Mouse (Mus musculus): ENCODE data around the gene Trmt5. TPM values are rescaled to one million over a fixed set of nuclear protein-coding genes. Genes with fewer than 3 reads are reported as not detected.

Gene Trmt5
- 10 to 100 TPM; 12.7 to 13.9 TPM for total RNA-seq (2021)

DNA sequence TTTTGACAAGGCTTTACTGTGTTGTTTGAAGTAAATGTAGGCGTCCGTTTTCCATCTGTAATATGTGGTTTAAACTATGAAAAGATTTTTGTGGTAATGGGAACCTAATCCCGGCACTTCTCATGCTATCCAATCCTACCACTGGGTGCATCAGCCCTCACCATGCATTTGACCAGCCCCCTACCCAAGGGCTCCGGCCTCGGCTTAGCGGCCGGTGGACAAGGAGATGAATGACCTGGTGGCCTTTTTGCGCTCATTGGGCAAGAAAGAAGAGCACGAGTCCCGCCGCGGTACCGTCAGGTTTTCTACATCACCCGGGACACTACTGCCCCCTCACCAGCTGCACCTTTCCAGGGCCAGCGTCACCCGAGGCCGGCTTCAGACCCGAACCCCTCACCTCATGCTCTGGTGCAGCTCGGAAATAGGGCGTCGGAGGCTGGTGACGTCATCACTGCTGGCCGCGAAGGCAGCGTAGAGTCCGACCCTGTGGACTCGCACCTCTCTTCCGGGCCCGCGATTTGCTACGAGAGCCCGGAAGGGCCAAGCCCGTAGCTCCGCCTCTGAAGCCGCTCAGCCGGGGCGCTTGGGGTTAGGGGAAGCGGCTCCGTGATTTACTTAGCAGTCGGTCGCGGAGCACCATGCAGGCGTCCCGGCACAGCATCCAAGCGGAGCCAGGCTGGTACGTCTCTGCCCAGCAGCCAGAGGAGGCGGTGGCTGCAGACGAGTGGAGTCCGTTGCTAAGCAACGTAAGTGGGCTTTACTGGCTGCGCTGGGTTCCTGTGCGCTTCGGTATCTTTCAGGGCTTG is at the start of gene Trmt5, which contains the start of gene Slc38a6:
Gene Trmt5, minus strand, starts transcription at position 424 of the 806 bp plus-strand sequence.
Gene Slc38a6, plus strand, starts transcription at position 493 of the 806 bp plus-strand sequence.
- intact Hi-C loops (cut with DNase I), result loop anchor here (2.0 kb wide), 1 partner anchor 240 kb away; no protein-coding TSS in a partner anchor
- DNase-seq (ENCODE audit: extremely low spot score in 1 of 2, low spot score in 2 of 2), result peak; percentile 90 to 96

DNA sequence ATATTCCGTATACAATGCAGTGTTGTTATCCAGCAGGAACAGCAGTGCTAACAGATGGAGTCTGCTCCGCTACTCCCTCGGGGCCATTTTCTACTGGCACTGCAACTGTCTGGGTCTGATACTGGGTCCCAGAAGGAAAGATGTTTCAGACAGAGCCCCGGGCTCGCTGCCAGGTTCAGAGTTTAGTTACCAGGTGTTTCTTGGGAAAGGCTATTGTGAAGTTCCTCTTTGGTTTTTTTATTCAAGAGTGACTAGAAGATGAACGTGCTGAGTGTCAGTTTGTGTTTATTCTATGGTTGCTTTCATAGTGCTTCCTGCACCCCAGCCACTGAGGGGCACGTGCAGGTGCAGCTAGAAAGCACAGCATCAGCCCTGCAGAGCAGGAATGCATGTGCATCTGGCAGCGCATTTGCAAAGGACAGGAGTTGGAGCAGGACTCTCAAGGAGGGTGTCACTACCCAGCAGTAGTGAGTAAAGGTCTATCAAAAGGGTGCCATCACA is 47.6 kb upstream of the Trmt5 start:
- peak in 1 of 2 experiments; percentile 44 for DNase-seq (ENCODE audit: extremely low spot score in 1 of 2, low spot score in 2 of 2)
- intact Hi-C loops (cut with DNase I), result no loop called here

DNA sequence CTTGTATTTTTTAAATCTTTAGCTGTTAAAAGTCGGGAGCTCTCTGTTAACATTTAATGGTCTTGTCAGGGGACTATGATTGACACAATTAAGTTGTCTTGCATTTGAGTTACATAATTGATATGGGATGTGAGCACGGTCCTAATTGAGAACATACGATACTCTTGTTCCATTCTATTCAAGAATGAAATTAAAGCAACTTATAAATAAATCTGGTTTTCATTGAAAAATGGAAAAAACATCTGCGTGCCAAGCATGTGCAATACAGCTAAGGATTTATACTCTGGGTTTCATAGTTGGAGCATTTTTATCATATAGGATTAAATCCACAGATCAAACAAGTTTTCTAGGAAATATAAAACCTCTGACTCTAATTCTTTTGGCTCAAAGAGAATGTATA is 46.2 kb upstream of the Trmt5 start:
- DNase-seq (ENCODE audit: extremely low spot score in 1 of 2, low spot score in 2 of 2), result no peak
- intact Hi-C loops (cut with DNase I), result no loop called here

DNA sequence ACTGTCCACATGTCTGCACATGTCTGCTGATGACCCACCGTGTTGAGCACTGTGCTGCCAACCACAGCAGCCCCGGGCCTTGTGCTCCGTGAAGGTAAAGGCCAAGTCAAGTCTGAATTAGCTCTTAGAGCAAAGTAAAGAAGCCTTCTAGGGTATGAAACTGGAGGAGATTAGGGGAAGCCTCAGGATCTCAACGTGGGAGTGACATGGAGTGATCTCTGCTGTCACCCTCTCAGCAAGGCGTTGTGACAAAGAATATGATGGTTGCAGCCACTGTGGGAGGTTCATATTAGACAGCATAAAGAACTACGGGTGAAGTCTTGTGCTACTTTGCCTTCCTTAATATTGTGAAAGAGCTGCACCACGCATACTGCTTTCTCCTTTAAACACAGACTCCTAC is 43.7 kb upstream of the Trmt5 start:
- intact Hi-C loops (cut with DNase I), result no loop called here
- DNase-seq (ENCODE audit: extremely low spot score in 1 of 2, low spot score in 2 of 2), result no peak

DNA sequence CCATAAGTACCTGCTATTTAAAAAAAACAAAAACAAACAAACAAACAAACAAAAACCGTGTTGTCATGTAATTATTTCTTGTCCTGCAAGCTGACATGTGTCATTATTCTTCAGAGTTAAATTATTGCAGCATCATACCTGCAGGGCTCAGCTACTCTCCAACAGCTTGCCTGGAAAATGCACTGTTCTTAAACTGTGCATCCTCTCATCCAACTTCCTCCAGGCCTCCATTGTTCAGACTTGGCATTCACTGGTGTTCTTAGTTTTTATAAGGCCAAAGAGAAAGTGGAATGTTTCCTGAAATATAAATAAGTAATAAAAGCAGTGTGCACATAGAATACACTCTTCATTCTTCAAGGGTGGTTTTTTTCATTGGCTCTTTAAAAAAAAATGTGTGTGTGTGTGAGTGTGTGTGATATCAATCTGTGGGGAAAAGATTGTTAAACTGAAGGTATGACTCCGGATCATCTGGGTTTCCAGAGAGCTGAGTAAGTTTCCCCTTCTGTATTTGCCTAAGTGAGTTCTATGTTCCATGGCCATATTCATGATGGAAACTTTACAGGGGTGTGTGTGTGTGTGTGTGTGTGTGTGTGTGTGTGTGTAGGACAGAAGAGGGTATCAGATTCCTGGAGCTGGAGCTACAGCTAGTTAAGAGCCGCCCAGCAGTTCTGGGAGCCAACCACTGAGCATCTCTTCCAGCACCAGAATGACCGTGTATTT is 42.1 kb upstream of the Trmt5 start:
- no peak for DNase-seq (ENCODE audit: extremely low spot score in 1 of 2, low spot score in 2 of 2)

DNA sequence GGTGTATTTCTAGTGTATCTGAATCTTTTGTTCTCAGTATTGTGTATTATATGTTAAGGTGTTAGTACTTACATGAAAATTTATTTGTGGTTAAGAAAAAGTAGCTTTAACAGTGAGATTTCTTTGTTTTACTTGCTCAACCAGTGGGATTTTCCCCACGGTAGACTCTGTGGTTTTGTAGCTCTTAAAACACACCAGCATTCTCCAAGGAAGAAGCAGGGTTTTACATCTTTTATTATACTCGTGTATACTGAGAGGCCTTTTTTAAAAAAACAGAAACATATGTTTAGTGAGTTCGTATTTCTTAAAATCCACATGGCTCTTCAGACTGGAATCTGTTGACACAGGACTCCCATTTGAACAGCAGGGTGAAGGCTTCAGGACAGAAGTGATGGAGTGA is 40.9 kb upstream of the Trmt5 start:
- intact Hi-C loops (cut with DNase I), result no loop called here
- DNase-seq (ENCODE audit: extremely low spot score in 1 of 2, low spot score in 2 of 2), result no peak

More for the DNA sequence above, 42.1 kb upstream of the Trmt5 start:
- intact Hi-C loops (cut with DNase I), result no loop called here

DNA sequence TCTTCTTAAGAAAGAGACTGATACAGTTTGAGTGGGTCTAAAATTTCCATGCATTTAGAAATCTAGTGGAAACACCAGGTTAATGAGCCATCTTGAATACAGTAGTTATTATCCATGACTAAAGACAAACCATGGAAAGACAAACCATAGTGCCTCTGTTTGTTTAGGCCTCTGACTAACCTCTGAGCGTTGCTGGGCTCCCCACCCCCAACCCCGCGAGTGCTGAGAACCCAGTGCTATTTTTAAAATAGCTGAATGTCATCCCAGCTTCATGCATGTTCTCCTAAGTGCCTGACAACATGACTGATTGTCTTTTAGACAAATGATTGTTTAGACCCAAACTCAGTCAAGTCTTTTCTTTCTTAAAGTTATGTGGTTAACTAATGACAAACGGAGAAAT is 39.1 kb upstream of the Trmt5 start:
- intact Hi-C loops (cut with DNase I), result no loop called here
- DNase-seq (ENCODE audit: extremely low spot score in 1 of 2, low spot score in 2 of 2), result peak in 1 of 2 experiments; percentile 37

DNA sequence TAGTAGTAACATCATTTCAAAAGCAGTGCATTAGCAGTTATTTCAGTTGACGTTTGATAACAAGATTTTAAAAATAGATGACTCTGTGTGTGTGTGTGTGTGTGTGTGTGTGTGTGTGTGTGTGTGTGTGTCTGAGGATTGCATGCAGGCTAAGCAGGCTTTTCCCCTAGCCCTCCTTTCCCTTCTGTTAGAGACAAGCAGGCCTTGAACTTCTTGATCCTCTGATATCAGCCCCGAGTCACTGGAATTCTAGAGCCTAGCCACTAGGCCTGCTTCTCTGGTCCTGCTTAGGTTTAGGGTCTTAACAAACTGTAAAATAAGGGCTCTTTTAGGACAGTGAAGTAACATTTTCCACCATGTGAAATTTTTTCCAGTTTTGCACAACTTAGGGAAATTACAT is 38.7 kb upstream of the Trmt5 start:
- DNase-seq (ENCODE audit: extremely low spot score in 1 of 2, low spot score in 2 of 2), result no peak
- intact Hi-C loops (cut with DNase I), result no loop called here

DNA sequence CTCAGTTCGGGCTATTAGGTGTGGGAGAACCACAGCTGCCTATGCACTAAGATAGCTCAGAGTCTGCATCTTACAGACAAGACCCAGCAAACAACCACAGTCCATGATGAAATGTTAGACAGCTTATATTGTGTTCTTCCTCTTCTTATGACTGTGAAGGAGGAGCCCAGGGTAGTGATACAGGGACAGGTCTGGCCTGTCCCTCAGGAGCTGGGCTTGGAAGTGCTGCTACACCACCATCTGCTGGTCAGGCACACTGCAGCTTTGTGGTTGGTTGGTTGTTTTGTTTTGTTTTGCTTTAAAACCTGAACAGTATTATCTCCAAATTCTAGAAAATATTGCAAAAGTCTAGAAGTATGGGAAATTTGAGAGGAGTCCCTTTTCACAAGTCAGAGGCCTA is 38.2 kb upstream of the Trmt5 start:
- intact Hi-C loops (cut with DNase I), result no loop called here
- DNase-seq (ENCODE audit: extremely low spot score in 1 of 2, low spot score in 2 of 2), result peak in 1 of 2 experiments; percentile 38

DNA sequence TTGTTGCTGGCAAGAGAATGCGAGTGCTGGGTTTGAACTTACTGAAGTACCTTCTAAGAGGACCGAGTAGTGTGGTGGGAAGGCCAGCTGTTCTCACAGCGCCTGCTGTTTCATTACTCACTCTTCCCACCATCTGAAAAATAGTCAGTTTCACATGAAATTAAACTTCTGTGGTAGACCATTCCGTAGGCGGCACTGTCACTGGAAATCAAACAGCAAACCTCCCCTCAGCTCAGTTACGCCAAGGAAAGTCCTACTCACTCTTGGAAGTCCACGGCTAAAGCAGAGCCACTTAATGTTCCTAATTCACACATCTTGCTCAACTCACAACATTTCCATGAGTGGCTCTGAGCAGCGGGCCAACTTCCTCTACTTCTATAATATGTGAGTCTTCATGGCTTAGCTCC is 37.7 kb upstream of the Trmt5 start:
- no peak for DNase-seq (ENCODE audit: extremely low spot score in 1 of 2, low spot score in 2 of 2)
- intact Hi-C loops (cut with DNase I), result no loop called here

DNA sequence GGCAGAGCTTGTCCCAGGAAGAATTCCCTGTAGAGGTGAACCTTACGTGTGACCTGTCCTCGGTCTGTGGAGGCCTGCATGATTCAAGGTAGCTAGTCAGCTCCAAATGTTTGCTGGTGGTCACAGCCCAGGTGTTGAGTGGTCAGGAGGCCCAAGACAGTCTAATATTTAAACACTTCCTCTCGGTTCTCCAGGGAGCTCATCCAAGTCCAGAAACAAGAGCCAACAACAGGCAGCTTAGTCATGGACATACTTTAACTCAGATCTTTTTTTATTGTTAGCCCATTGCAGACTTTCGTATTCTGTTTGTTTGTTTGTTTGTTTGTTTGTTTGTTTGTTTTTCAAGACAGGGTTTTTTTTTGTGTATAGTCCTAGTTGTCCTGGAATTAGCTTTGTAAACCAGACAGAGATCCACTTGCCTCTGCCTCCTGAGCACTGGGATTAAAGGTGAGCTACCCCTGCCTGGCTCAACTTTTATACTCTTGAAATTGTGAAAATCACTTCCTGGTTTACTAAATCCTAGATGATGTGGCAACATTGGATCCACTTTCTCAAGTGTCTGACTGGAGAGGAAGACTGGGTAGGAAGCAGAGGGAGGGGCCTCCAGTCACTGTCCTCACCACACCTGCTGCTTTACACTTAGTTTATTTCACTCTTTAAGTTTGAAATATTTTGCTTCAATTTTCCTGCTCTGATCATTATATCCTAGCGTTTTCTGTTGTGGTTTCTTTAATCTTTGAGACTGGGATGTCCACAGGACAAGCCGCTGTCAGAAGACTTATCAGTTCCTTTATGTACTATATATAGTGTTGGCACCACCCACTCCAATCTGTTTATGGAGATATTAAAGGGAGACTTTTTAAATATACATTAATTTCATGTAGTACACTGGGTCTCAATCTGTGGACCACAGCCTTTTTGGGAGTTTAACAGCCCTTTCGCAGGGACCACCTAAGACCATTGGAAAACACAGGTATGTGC is 31.5 kb upstream of the Trmt5 start:
- no peak for DNase-seq (ENCODE audit: extremely low spot score in 1 of 2, low spot score in 2 of 2)
- intact Hi-C loops (cut with DNase I), result no loop called here

DNA sequence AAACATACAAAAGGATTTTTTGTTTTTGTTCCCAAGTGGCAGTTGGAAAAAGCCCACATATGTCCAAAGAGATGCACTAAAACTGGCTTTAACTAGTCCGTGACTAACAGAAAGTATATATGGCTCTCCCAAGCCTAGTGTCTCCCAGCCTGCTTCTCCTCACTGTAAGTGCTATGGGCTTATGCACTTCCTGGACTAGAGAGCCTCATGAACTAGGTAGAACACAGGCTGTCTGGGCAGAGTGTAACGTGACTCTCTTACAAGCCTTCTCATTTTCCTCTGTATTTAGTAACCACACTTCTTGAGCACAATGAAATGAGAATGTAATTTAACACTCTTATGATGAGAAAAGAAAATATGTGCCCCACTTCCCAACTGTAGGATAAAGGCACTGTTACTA is 22.2 kb upstream of the Trmt5 start:
- no peak for DNase-seq (ENCODE audit: extremely low spot score in 1 of 2, low spot score in 2 of 2)
- intact Hi-C loops (cut with DNase I), result no loop called here

DNA sequence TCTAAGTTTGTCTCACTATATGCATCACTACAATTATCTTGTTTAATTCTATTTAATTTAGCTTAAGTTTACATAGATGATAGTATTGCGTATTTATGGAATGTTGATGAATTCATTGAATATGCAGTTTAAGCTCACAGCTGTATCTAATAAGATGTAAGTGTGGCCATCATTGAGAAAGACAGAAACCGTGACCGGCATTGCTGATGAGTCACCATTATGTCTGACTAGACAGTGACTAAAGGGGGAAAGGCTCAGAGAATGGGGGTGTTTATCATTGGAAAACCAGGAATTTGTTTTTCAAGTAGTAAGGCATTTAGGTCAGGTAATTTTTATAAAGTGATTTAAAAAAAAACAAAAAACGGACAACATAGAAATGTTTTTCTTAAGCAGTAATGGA is 21.2 kb upstream of the Trmt5 start:
- DNase-seq (ENCODE audit: extremely low spot score in 1 of 2, low spot score in 2 of 2), result no peak
- intact Hi-C loops (cut with DNase I), result no loop called here

DNA sequence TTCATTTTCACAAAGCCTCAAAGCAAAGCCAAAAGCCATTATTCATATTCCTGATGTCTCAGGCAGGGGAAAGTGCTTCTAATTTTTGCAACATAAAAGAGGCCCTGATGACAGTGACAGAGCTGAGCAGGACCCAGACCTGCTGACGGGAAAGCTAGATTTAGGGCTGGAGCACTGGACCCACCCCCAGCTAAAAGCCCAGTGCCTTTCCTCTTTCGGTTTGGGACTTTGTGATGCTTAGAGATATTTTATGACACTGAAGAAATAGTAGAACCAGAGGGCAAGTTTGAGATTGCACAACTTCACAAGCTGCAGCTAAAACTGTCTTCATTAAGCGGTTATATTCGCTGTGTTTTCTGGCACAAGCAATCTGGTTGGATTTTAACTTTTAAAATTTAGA is 18.1 kb upstream of the Trmt5 start:
- intact Hi-C loops (cut with DNase I), result no loop called here

DNA sequence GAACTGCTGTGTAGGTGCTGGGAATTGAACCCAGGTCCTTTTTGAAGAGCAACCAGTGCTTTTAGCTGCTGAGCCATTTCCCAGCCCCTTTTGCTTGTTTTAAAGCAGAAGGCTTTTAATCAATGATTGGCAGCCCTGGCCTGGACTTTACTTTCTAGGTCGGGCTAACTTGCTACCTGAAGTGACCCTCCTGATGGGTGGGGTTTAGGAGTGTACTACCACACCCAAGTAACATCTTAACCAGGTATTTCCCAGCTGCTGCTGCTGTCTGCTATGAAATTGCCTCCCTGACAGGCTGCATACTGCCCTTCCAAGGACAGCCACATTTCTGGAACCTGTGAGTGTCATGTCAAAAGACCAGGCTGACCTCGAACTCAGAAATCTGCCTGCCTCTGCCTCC is 14.0 kb upstream of the Trmt5 start:
- DNase-seq (ENCODE audit: extremely low spot score in 1 of 2, low spot score in 2 of 2), result no peak
- intact Hi-C loops (cut with DNase I), result no loop called here

More for the DNA sequence above, 18.1 kb upstream of the Trmt5 start:
- DNase-seq (ENCODE audit: extremely low spot score in 1 of 2, low spot score in 2 of 2), result no peak

DNA sequence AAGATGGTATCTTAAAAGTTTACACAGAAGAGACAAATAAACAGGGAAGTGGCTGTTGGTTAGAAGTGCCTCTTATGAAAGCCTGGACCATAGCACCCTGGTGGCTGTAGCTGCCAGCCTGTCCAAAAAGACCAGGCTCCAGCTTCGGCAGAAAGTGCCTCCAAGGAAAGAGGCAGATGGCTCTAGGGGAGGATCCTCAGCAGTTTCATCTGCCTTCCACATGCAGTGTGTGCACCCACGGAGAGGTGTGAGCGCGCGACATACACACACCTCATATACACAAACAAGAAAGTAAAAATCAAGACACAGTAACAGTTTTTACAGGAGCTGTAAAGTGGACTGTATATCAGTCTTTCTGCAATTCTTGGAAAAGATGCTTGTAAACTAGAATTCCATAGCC is 12.1 kb upstream of the Trmt5 start:
- intact Hi-C loops (cut with DNase I), result no loop called here
- no peak for DNase-seq (ENCODE audit: extremely low spot score in 1 of 2, low spot score in 2 of 2)

DNA sequence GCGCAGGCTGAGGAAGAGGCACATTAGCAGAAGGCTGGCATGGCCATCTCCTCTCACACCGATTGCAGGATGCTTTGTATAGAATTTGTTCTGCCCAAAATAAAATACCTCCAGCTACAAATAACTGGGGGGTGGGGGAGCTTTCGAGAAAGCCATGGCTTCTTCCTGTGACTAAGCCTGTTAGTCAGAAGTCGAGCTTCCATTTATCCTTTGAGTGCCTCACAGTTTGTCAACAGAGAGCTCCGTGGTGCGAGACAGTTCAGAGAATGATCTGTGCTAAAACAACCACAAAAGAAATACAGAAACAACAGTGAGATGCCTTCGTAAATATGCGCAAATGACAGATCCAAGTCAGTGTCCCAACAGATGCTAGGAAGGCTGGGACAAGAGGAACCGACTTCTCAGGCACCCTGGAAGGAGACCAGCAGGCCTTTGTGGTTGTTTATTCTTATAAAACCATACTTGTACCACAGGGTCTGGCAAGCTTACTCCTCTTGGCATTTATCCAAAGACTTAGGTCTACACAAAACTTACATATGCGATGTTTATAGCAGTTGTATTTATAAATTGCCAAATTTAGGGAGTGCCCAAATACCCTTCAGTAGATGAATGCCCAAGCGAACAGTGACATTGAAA is 9.1 kb upstream of the Trmt5 start:
- intact Hi-C loops (cut with DNase I), result no loop called here
- no peak for DNase-seq (ENCODE audit: extremely low spot score in 1 of 2, low spot score in 2 of 2)

DNA sequence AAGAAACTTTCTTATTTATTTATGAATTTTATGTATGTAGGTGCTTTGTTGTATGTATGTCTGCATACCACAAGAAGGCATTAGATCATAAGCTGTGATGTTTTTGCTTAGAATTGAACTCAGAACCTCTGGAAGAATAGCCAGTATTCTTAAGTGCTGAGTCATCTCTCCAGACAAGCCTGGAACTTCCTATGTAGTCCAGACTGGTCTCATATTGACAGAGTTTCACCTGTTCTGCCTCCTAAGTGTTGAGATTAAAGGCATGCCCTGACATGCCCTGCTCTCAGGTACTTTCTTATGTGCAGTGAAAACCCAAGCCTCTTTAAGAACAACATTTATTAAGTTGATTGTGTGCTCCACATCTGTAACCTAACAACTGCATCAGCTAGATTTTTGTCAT is 8.4 kb upstream of the Trmt5 start:
- intact Hi-C loops (cut with DNase I), result no loop called here
- no peak for DNase-seq (ENCODE audit: extremely low spot score in 1 of 2, low spot score in 2 of 2)
